Mouse (Mus musculus) heart, adult 2 months (tissue): ENCODE results near the gene Heg1.

Experiments used
- CTCF ChIP-seq: fragments of 200-600 bp; IDR thresholded peaks from 2 replicates; pipeline ENCODE4 v1.8.1; 2022; ENCODE audit warnings: antibody characterized with exemption, mild to moderate bottlenecking, moderate library complexity
- EP300 ChIP-seq: fragments of 200-500 bp; IDR thresholded peaks from 2 replicates; pipeline ENCODE4 v1.6.1; 2011; ENCODE audit warnings: low read depth, low read length, control low read depth; ENCODE audit not compliant: insufficient read depth
- POLR2A ChIP-seq: fragments of 200-500 bp; IDR thresholded peaks from 2 replicates; pipeline ENCODE4 v1.6.1; 2011; ENCODE audit warnings: mild to moderate bottlenecking, low read depth, low read length, control low read depth; ENCODE audit not compliant: insufficient read depth

DNA sequence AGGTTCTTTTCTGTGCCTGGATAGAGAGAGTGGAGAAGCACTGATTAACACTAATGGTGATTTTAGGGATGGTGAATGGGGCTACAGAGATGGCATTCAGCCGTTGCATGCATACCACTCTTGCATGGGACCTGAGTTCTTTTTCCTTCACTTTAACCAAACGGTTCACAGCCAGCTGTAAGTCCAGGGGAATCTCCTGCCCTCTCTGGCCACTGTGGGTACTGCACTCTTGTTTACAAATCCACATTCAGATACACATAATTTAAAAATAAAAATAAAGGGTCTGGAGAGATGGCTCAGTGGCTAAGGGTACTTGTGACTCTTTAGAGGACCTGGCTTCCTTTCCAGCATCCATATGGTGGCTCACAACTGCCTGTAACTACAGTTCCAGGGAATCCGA is 39.8 kb downstream of the Heg1 start:
- TF ChIP-seq CTCF (peak; percentile 62), POLR2A (no peak), EP300 (no peak)
